Mouse (Mus musculus) inflammation-experienced regulatory T-cells, adult 6 months (primary cell): ENCODE data around the gene Nhlrc1. TPM values are rescaled to one million over a fixed set of nuclear protein-coding genes. Genes with fewer than 3 reads are reported as not detected.

Experiments
- ATAC-seq: one replicate; pipeline ENCODE4 v1.8.0; 2017
- polyA plus RNA-seq, 3 experiments: library from polyadenylated mRNA; unstranded; fragments of 100-300 nt; shearing (Covaris generic); gene quantifications; one replicate each; pipeline ENCODE4 v1.2.1; 2017

Gene Nhlrc1
- polyA plus RNA-seq = under 1 TPM in 2 of 3 experiments, not detected in 1; 0.67 to 0.74 TPM

GRCm38 (mm10) chr13:47014334-47015194 is at the start of gene Nhlrc1:
Gene Nhlrc1, minus strand, starts transcription at chr13:47014850.
- ATAC-seq = peak; percentile 92

- ATAC-seq = no peak
These were observed 49.5 kb upstream of the Nhlrc1 start for GRCm38 (mm10) chr13:47063985-47064760.

- ATAC-seq = no peak
These were observed 48.1 kb upstream of the Nhlrc1 start for GRCm38 (mm10) chr13:47062756-47063155.

GRCm38 (mm10) chr13:47056781-47057180 is 42.1 kb upstream of the Nhlrc1 start:
- ATAC-seq = no peak

- ATAC-seq = no peak
These were observed 41.5 kb upstream of the Nhlrc1 start for GRCm38 (mm10) chr13:47056126-47056525.

- no peak for ATAC-seq
These were observed 39.3 kb upstream of the Nhlrc1 start for GRCm38 (mm10) chr13:47053971-47054370.

- ATAC-seq = no peak
These were observed 35.4 kb upstream of the Nhlrc1 start for GRCm38 (mm10) chr13:47050009-47050408.

GRCm38 (mm10) chr13:47047996-47048395 is 33.3 kb upstream of the Nhlrc1 start:
- no peak for ATAC-seq

GRCm38 (mm10) chr13:47044617-47044947 is 29.9 kb upstream of the Nhlrc1 start, which contains the start of gene Tpmt:
Gene Tpmt, minus strand, starts transcription at chr13:47044737.
- ATAC-seq = no peak

GRCm38 (mm10) chr13:47043833-47044616 is 29.4 kb upstream of the Nhlrc1 start:
- peak; percentile 11 for ATAC-seq

- ATAC-seq = peak; percentile 90
These were observed 28.5 kb upstream of the Nhlrc1 start, which contains the start of gene Kdm1b for GRCm38 (mm10) chr13:47043030-47043680. Gene Kdm1b, plus strand, starts transcription at chr13:47043499.

- ATAC-seq = no peak
These were observed 27.5 kb upstream of the Nhlrc1 start for GRCm38 (mm10) chr13:47042024-47042633.

GRCm38 (mm10) chr13:47040061-47040460 is 25.4 kb upstream of the Nhlrc1 start:
- no peak for ATAC-seq

GRCm38 (mm10) chr13:47037946-47038345 is 23.3 kb upstream of the Nhlrc1 start:
- no peak for ATAC-seq

GRCm38 (mm10) chr13:47033602-47034001 is 19.0 kb upstream of the Nhlrc1 start:
- no peak for ATAC-seq

GRCm38 (mm10) chr13:47030376-47031107 is 15.9 kb upstream of the Nhlrc1 start:
- ATAC-seq = peak; percentile 71

GRCm38 (mm10) chr13:47020798-47021197 is 6.1 kb upstream of the Nhlrc1 start:
- ATAC-seq = no peak

GRCm38 (mm10) chr13:47019774-47020173 is 5.1 kb upstream of the Nhlrc1 start:
- ATAC-seq = no peak

GRCm38 (mm10) chr13:47017259-47017658 is 2.6 kb upstream of the Nhlrc1 start:
- no peak for ATAC-seq

- no peak for ATAC-seq
These were observed 498 bp upstream of the Nhlrc1 start for GRCm38 (mm10) chr13:47015195-47015501.

GRCm38 (mm10) chr13:47013740-47014139 is 910 bp downstream of the Nhlrc1 start:
- no peak for ATAC-seq
